Mouse (Mus musculus) ES-E14 (cell line): ENCODE data around the gene Ppp2ca. TPM values are rescaled to one million over a fixed set of nuclear protein-coding genes. Genes with fewer than 3 reads are reported as not detected.

Experiments
- DNase-seq: peaks from one replicate; pipeline ENCODE4 v3.0.0-alpha.2; 2013; ENCODE audit warnings: low read depth, low spot score
- H3K27ac ChIP-seq: 2 replicates; pipeline ENCODE4 v1.5.1; 2012; ENCODE audit warnings: low read depth, mild to moderate bottlenecking, low read length, moderate library complexity, mixed read lengths; ENCODE audit not compliant: poor library complexity, insufficient read depth, severe bottlenecking
- H3K36me3 ChIP-seq: 2 replicates; pipeline ENCODE4 v1.6.1; 2012; ENCODE audit warnings: mild to moderate bottlenecking, low read length, moderate library complexity, mixed read lengths; ENCODE audit not compliant: control insufficient read depth, poor library complexity, insufficient read depth, severe bottlenecking
- H3K4me1 ChIP-seq, 2 experiments: fragments of 150-350 bp in 1 of 2; sonication (generic) in 1 of 2; 2 replicates each; pipeline ENCODE4 v1.6.1; 2012; ENCODE audit warnings: low read length in 2 of 2, mild to moderate bottlenecking in 1 of 2, mixed read lengths in 1 of 2; ENCODE audit not compliant: control insufficient read depth in 2 of 2, insufficient read depth in 2 of 2, poor library complexity in 1 of 2
- H3K4me3 ChIP-seq, 2 experiments: fragments of 150-350 bp in 1 of 2; sonication (generic) in 1 of 2; 2 replicates each; pipeline ENCODE4 v1.5.1; 2012; ENCODE audit warnings: low read length in 2 of 2, low read depth in 1 of 2, mild to moderate bottlenecking in 1 of 2, mixed read lengths in 1 of 2; ENCODE audit not compliant: insufficient read depth in 1 of 2, poor library complexity in 1 of 2, severe bottlenecking in 1 of 2
- H3K9ac ChIP-seq: 2 replicates; pipeline ENCODE4 v1.6.1; 2012; ENCODE audit warnings: low read depth, mild to moderate bottlenecking, low read length, mixed read lengths; ENCODE audit not compliant: poor library complexity, insufficient read depth, severe bottlenecking
- H3K9me3 ChIP-seq: fragments of 150-350 bp; sonication (generic); 2 replicates; pipeline ENCODE4 v1.6.1; 2012; ENCODE audit warnings: low read depth, mild to moderate bottlenecking, low read length; ENCODE audit not compliant: control insufficient read depth, insufficient read depth
- CHD2 ChIP-seq: IDR thresholded peaks from 2 replicates; pipeline ENCODE4 v1.6.1; 2014; ENCODE audit warnings: mild to moderate bottlenecking, low read depth, low read length, inconsistent platforms
- HCFC1 ChIP-seq: IDR thresholded peaks from 2 replicates; pipeline ENCODE4 v1.6.1; 2012; ENCODE audit warnings: low read length, inconsistent platforms, borderline replicate concordance; ENCODE audit not compliant: insufficient read depth
- MAFK ChIP-seq: IDR thresholded peaks from 2 replicates; pipeline ENCODE4 v1.6.1; 2014; ENCODE audit warnings: mild to moderate bottlenecking, low read depth, low read length, inconsistent platforms; ENCODE audit not compliant: insufficient read depth
- ZC3H11A ChIP-seq: IDR thresholded peaks from 2 replicates; pipeline ENCODE4 v1.6.1; 2012; ENCODE audit warnings: low read depth, mild to moderate bottlenecking, inconsistent platforms, low read length, borderline replicate concordance
- ZNF384 ChIP-seq: IDR thresholded peaks from 2 replicates; pipeline ENCODE4 v1.6.1; 2012; ENCODE audit warnings: low read depth, low read length, inconsistent platforms
- in situ Hi-C, 2 experiments: fragments of 600-800 bp; cut with MboI; formaldehyde crosslinking; loops; one replicate each; pipeline ENCODE4 v1.15.1; 2025; ENCODE audit warnings: low sequenced_read_pairs in 2 of 2, inconsistent platforms in 1 of 2; ENCODE audit not compliant: unreplicated experiment in 2 of 2
- total RNA-seq: library from RNA; depleted of rRNA; stranded (reverse); fragments of 300-350 nt; gene quantifications from 2 replicates; pipeline ENCODE4 v1.2.3, GENCODE M21; 2012

Gene Ppp2ca
- total RNA-seq, 1 experiment: 70.4 TPM

GRCm38 (mm10) chr11:52077939-52078338 is 20.5 kb upstream of the Ppp2ca start:
- no peak overlapping the region for H3K4me3 ChIP-seq
- H3K9ac ChIP-seq: no peak overlapping the region
- no peak for DNase-seq
- no peaks in the 10 kb centered on the region for H3K9me3 ChIP-seq
- H3K36me3 ChIP-seq: no peaks in the 10 kb centered on the region
- no peak overlapping the region for H3K27ac ChIP-seq
- in situ Hi-C loops: no loop called here
- TF ChIP-seq ZNF384 (no peak), ZC3H11A (no peak), HCFC1 (no peak), MAFK (no peak), CHD2 (no peak)
- H3K4me1 ChIP-seq: peaks cover 0 to 4% of the 10 kb centered on the region in 2 experiments; a peak in 1 of 4 replicates

GRCm38 (mm10) chr11:52079978-52080377 is 18.5 kb upstream of the Ppp2ca start:
- in situ Hi-C loops: no loop called here
- DNase-seq: no peak

GRCm38 (mm10) chr11:52080656-52081055 is 17.8 kb upstream of the Ppp2ca start:
- in situ Hi-C loops: no loop called here
- Histone ChIP-seq H3K4me1 (peaks cover 0 to 4% of the 10 kb centered on the region in 2 experiments; a peak in 1 of 4 replicates), H3K9ac (no peak overlapping the region), H3K36me3 (no peaks in the 10 kb centered on the region), H3K9me3 (no peaks in the 10 kb centered on the region), H3K4me3 (no peak overlapping the region), H3K27ac (no peak overlapping the region)
- no peak for DNase-seq
- TF ChIP-seq MAFK (peak; percentile 72; the same call in 1 of the 2 replicates), CHD2 (no peak)

More at GRCm38 (mm10) chr11:52079978-52080377, 18.5 kb upstream of the Ppp2ca start:
- no peaks in the 10 kb centered on the region for H3K9me3 ChIP-seq
- no peak overlapping the region for H3K27ac ChIP-seq
- no peak overlapping the region for H3K9ac ChIP-seq
- no peak for TF ChIP-seq ZNF384
- TF ChIP-seq CHD2: no peak
- TF ChIP-seq ZC3H11A: no peak
- no peak for TF ChIP-seq MAFK
- TF ChIP-seq HCFC1: no peak
- H3K36me3 ChIP-seq: no peaks in the 10 kb centered on the region
- H3K4me1 ChIP-seq: peaks cover 0 to 4% of the 10 kb centered on the region in 2 experiments; a peak in 1 of 4 replicates
- no peak overlapping the region for H3K4me3 ChIP-seq

GRCm38 (mm10) chr11:52085857-52086203 is 12.7 kb upstream of the Ppp2ca start:
- in situ Hi-C loops: no loop called here
- H3K9ac ChIP-seq: no peak overlapping the region
- H3K9me3 ChIP-seq: no peaks in the 10 kb centered on the region
- DNase-seq: no peak
- H3K4me1 ChIP-seq: peaks cover 0 to 5% of the 10 kb centered on the region in 2 experiments; a peak in 1 of 4 replicates
- no peaks in the 10 kb centered on the region for H3K36me3 ChIP-seq
- H3K4me3 ChIP-seq: no peak overlapping the region
- H3K27ac ChIP-seq: no peak overlapping the region
- TF ChIP-seq ZC3H11A (no peak), HCFC1 (no peak), CHD2 (no peak), MAFK (no peak), ZNF384 (no peak)

- H3K9ac ChIP-seq: no peak overlapping the region
These were observed 12.1 kb upstream of the Ppp2ca start for GRCm38 (mm10) chr11:52086204-52086864.

More at GRCm38 (mm10) chr11:52086204-52086864, 12.1 kb upstream of the Ppp2ca start:
- DNase-seq: no peak
- H3K27ac ChIP-seq: no peak overlapping the region
- peaks cover 0 to 5% of the 10 kb centered on the region in 2 experiments; a peak in 1 of 4 replicates for H3K4me1 ChIP-seq
- no peaks in the 10 kb centered on the region for H3K36me3 ChIP-seq
- in situ Hi-C loops: no loop called here
- TF ChIP-seq ZNF384: no peak
- TF ChIP-seq ZC3H11A: no peak
- TF ChIP-seq CHD2: no peak
- no peak for TF ChIP-seq MAFK
- H3K4me3 ChIP-seq: no peak overlapping the region
- H3K9me3 ChIP-seq: no peaks in the 10 kb centered on the region
